Comparison of ENCODE assay signal across 9 mouse cellular contexts in the genomic region with DNA sequence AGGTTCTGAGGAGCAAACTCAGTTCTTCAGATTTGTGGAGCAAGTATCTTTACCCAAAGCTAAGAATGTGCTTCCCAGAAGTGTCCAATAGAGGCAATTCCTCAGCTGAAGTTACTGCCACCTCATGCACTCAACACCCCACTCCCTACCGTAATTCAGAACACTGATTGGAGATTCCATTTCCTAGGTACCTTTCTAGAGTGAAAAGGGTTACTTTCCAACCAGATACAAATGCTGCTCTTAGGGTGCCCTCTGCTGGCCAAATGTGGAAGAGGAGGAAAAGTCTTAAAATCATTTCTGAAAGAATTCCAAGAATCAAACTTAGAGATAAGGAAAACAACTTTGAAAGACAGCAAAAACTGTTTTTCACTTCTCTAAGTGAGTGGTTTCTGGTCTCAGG. TPM values are rescaled to one million over a fixed set of nuclear protein-coding genes. Genes with fewer than 3 reads are reported as not detected.
DNase-seq lines count a peak whose midpoint lies in the region; ATAC-seq lines count a peak whose summit lies in the region.
"Had no signal": no experiment of that assay in that cellular context is flagged by ENCODE, and none has a peak within 500 bp of the region (broad histone marks: within the 10 kb centered on the region; RNA-seq: fewer than 3 reads in every experiment).

No protein-coding gene starts in this region.

- WGBS in hindbrain, embryonic 10.5 days: 5% methylated on average over 1 of the region's 1 CpGs
- WGBS in hindbrain, embryonic 12.5 days: 16% methylated on average over 1 of the region's 1 CpGs

- H3K9me3 ChIP-seq in hindbrain, embryonic 10.5 days: no peaks in the 10 kb centered on the region
- no peaks in the 10 kb centered on the region for H3K9me3 ChIP-seq in hindbrain, embryonic 12.5 days (replicated peaks)
- H3K9me3 ChIP-seq: embryonic facial prominence, embryonic 15.5 days had no signal

- H3K27me3 ChIP-seq in hindbrain, embryonic 10.5 days (ENCODE audit: insufficient read depth, poor library complexity, severe bottlenecking): 0 out of 2 replicates have a peak, but pooled peaks cover 3% of the 10 kb centered on the region
- H3K27me3 ChIP-seq in hindbrain, embryonic 12.5 days: no peaks in the 10 kb centered on the region
- H3K27me3 ChIP-seq: embryonic facial prominence, embryonic 15.5 days had no signal

- H3K9ac ChIP-seq in hindbrain, embryonic 12.5 days: no peak overlapping the region
- H3K9ac ChIP-seq: embryonic facial prominence, embryonic 15.5 days had no signal

- 0 out of 2 replicates have a peak, but pooled peaks cover 4% of the 10 kb centered on the region for H3K4me1 ChIP-seq in hindbrain, embryonic 10.5 days (replicated peaks)
- H3K4me1 ChIP-seq in hindbrain, embryonic 12.5 days: no peaks in the 10 kb centered on the region

- no peak for ATAC-seq in hindbrain, embryonic 12.5 days (ENCODE audit: low FRiP score)
- ATAC-seq in monocyte, adult 5-6 weeks (replicated peaks; ENCODE audit: insufficient number of reproducible peaks, low FRiP score, low TSS enrichment, poor library complexity, severe bottlenecking): 0 out of 2 replicates have a peak, but pooled peaks have one; percentile 59

- DNase-seq in hindbrain, embryonic 10.5 days (ENCODE audit: low spot score): peak; percentile 71
- peak; percentile 74 for DNase-seq in brain, adult 2 months (ENCODE audit: low read depth, low spot score)
- DNase-seq in frontal cortex, adult 2 months (ENCODE audit: extremely low spot score in 1 of 2, low spot score in 1 of 2): peak; percentile 21 to 88
- peak; percentile 40 to 86 for DNase-seq in kidney, adult 8-10 months
- DNase-seq in left cerebral cortex, postnatal 36 days (ENCODE audit: low spot score in 2 of 2): peak; percentile 18 to 51
- DNase-seq in testis, postnatal 10 days (ENCODE audit: low spot score): peak; percentile 91

- H3K27ac ChIP-seq in hindbrain, embryonic 10.5 days: no peak overlapping the region
- no peak overlapping the region for H3K27ac ChIP-seq in hindbrain, embryonic 12.5 days
- H3K27ac ChIP-seq: embryonic facial prominence, embryonic 15.5 days had no signal

- H3K36me3 ChIP-seq in hindbrain, embryonic 10.5 days: no peaks in the 10 kb centered on the region
- no peaks in the 10 kb centered on the region for H3K36me3 ChIP-seq in hindbrain, embryonic 12.5 days

- no peak overlapping the region for H3K4me2 ChIP-seq in hindbrain, embryonic 12.5 days (replicated peaks)
- H3K4me2 ChIP-seq: embryonic facial prominence, embryonic 15.5 days had no signal

- no peak overlapping the region for H3K4me3 ChIP-seq in hindbrain, embryonic 10.5 days
- H3K4me3 ChIP-seq in hindbrain, embryonic 12.5 days: no peak overlapping the region
- H3K4me3 ChIP-seq: embryonic facial prominence, embryonic 15.5 days had no signal

- intact Hi-C loops in left cerebral cortex, postnatal 36 days (cut with DNase I): no loop called here

RNA-seq across cellular contexts. Expression of gene Hsd17b3, which starts 4.3 kb away (rescaled TPM):
- not detected in 2 replicates for polyA plus RNA-seq in hindbrain, embryonic 10.5 days (2016; fragmentation: Nextera tagmentation; extraction: Ambion mirVana)
- polyA plus RNA-seq in hindbrain, embryonic 12.5 days (2016; fragmentation: Nextera tagmentation; extraction: Ambion mirVana): not detected in 2 replicates
- polyA plus RNA-seq in frontal cortex, adult 2 months (2012; rRNA removed): not detected in 2 replicates
- total RNA-seq in left cerebral cortex, postnatal 36 days (2021): not detected
- total RNA-seq in monocyte, adult 5-6 weeks (2017): not detected in 3 replicates
- polyA plus RNA-seq: embryonic facial prominence, embryonic 15.5 days had no signal

RNA-seq across cellular contexts. Expression of gene Slc35d2, which starts 35.8 kb away (rescaled TPM):
- polyA plus RNA-seq in hindbrain, embryonic 10.5 days (2016; fragmentation: Nextera tagmentation; extraction: Ambion mirVana): 5.5 and 6.9 TPM in 2 replicates
- 4.7 and 5.9 TPM in 2 replicates for polyA plus RNA-seq in hindbrain, embryonic 12.5 days (2016; fragmentation: Nextera tagmentation; extraction: Ambion mirVana)
- 1.3 and 1.6 TPM in 2 replicates for polyA plus RNA-seq in frontal cortex, adult 2 months (2012; rRNA removed)
- total RNA-seq in left cerebral cortex, postnatal 36 days (2021): under 1 TPM; 0.67 to 0.77 TPM
- total RNA-seq in monocyte, adult 5-6 weeks (2017): 24.2 to 36.1 TPM (median 26.4 TPM) in 3 replicates

RNA-seq across cellular contexts. Expression of gene Zfp367, which starts 59.7 kb away (rescaled TPM):
- polyA plus RNA-seq in hindbrain, embryonic 10.5 days (2016; fragmentation: Nextera tagmentation; extraction: Ambion mirVana): 12.5 and 17.1 TPM in 2 replicates
- 13.8 and 14.0 TPM in 2 replicates for polyA plus RNA-seq in hindbrain, embryonic 12.5 days (2016; fragmentation: Nextera tagmentation; extraction: Ambion mirVana)
- polyA plus RNA-seq in frontal cortex, adult 2 months (2012; rRNA removed): 21.1 and 21.3 TPM in 2 replicates
- 10 to 100 TPM; 23.3 to 30.6 TPM for total RNA-seq in left cerebral cortex, postnatal 36 days (2021)
- total RNA-seq in monocyte, adult 5-6 weeks (2017): 19.2 to 26.9 TPM (median 21.2 TPM) in 3 replicates

Comparison
In these comparisons a context has a peak if more than half of its experiments do, and no peak if none do; other contexts are left out.
1. DNase-seq: peak in every context shown above with its lines; median percentile 91 in testis, postnatal 10 days; 74 in brain, adult 2 months; 71 in hindbrain, embryonic 10.5 days; 63 in kidney, adult 8-10 months; 54 in frontal cortex, adult 2 months; 34 in left cerebral cortex, postnatal 36 days.